Mouse (Mus musculus) CH12.LX (cell line): ENCODE results near the gene Immp2l. TPM values are rescaled to one million over a fixed set of nuclear protein-coding genes. Genes with fewer than 3 reads are reported as not detected.

Experiments used
- DNase-seq: peaks from one replicate; pipeline ENCODE4 v3.0.0-alpha.2; 2013; ENCODE audit errors: extremely low read depth
- H3K27ac ChIP-seq: 2 replicates; pipeline ENCODE4 v1.5.1; 2012; ENCODE audit warnings: low read depth, mild to moderate bottlenecking, control low read depth, moderate library complexity; ENCODE audit not compliant: insufficient read depth
- H3K27me3 ChIP-seq: replicated peaks from 2 replicates; pipeline ENCODE3; 2012; ENCODE audit warnings: inconsistent platforms
- H3K36me3 ChIP-seq, 2 experiments: replicated peaks in 1 of 2; 2 replicates each; pipeline versions ENCODE3 to v1.6.1; 2012; ENCODE audit warnings: inconsistent platforms in 1 of 2, low read length in 1 of 2, mild to moderate bottlenecking in 1 of 2, mixed read lengths in 1 of 2, moderate library complexity in 1 of 2; ENCODE audit not compliant: control insufficient read depth in 1 of 2, insufficient read depth in 1 of 2
- H3K4me1 ChIP-seq, 2 experiments: 2 replicates each; pipeline ENCODE4 v1.6.1; 2012; ENCODE audit warnings: inconsistent platforms in 1 of 2, moderate library complexity in 1 of 2; ENCODE audit not compliant: insufficient read depth in 2 of 2, control insufficient read depth in 1 of 2
- H3K4me2 ChIP-seq: 2 replicates; pipeline ENCODE4 v1.6.1; 2012; ENCODE audit warnings: low read depth, mild to moderate bottlenecking, control low read depth; ENCODE audit not compliant: poor library complexity, insufficient read depth, severe bottlenecking
- H3K4me3 ChIP-seq, 3 experiments: fragments of 150-350 bp in 1 of 3; sonication (generic) in 1 of 3; replicated peaks in 1 of 3; 2 replicates each; pipeline versions ENCODE3 to v1.5.1; 2011 to 2012; ENCODE audit warnings: low read depth in 2 of 3, low read length in 2 of 3, mild to moderate bottlenecking in 2 of 3, moderate library complexity in 2 of 3, control low read depth in 1 of 3, improper control_type of control experiment in 1 of 3, inconsistent platforms in 1 of 3, mixed read lengths in 1 of 3; ENCODE audit not compliant: poor library complexity in 1 of 3
- H3K79me2 ChIP-seq: replicated peaks from 2 replicates; pipeline ENCODE4 v1.6.1; 2012; ENCODE audit warnings: mild to moderate bottlenecking, moderate library complexity; ENCODE audit not compliant: control insufficient read depth, poor library complexity, insufficient read depth, severe bottlenecking; ENCODE audit errors: extremely low read depth
- H3K9ac ChIP-seq: 2 replicates; pipeline ENCODE4 v1.6.1; 2012; ENCODE audit warnings: low read depth, mild to moderate bottlenecking, control low read depth, moderate library complexity; ENCODE audit not compliant: insufficient read depth
- H3K9me3 ChIP-seq: replicated peaks from 2 replicates; pipeline ENCODE3; 2012; ENCODE audit warnings: low read length, inconsistent platforms, mixed read lengths
- BHLHE40 ChIP-seq: IDR thresholded peaks from 2 replicates; pipeline ENCODE4 v1.6.1; 2011; ENCODE audit warnings: mild to moderate bottlenecking, low read depth, low read length, improper control_type of control experiment
- CHD1 ChIP-seq: IDR thresholded peaks from 2 replicates; pipeline ENCODE4 v1.6.1; 2012; ENCODE audit warnings: low read depth, low read length, improper control_type of control experiment, inconsistent platforms
- CTCF ChIP-seq, 2 experiments: IDR thresholded peaks in 1 of 2; conservative IDR thresholded peaks in 1 of 2; 2 replicates each; pipeline ENCODE4 v1.5.1; 2011 to 2012; ENCODE audit warnings: low read depth in 2 of 2, low read length in 2 of 2, improper control_type of control experiment in 1 of 2, inconsistent platforms in 1 of 2, mild to moderate bottlenecking in 1 of 2, moderate library complexity in 1 of 2
- E2F4 ChIP-seq: IDR thresholded peaks from 2 replicates; pipeline ENCODE4 v1.6.1; 2011; ENCODE audit warnings: low read depth, low read length, improper control_type of control experiment; ENCODE audit not compliant: insufficient replicate concordance
- ELF1 ChIP-seq: IDR thresholded peaks from 2 replicates; pipeline ENCODE4 v1.6.1; 2014; ENCODE audit warnings: low read depth, mild to moderate bottlenecking, inconsistent platforms, low read length, improper control_type of control experiment
- EP300 ChIP-seq: IDR thresholded peaks from 2 replicates; pipeline ENCODE4 v1.6.1; 2011; ENCODE audit warnings: low read length, improper control_type of control experiment
- HCFC1 ChIP-seq: IDR thresholded peaks from 2 replicates; pipeline ENCODE4 v1.6.1; 2012; ENCODE audit warnings: low read depth, mild to moderate bottlenecking, inconsistent platforms, low read length, improper control_type of control experiment
- IRF4 ChIP-seq: IDR thresholded peaks from 2 replicates; pipeline ENCODE4 v1.6.1; 2014; ENCODE audit warnings: low read depth, mild to moderate bottlenecking, inconsistent platforms, low read length, improper control_type of control experiment
- JUN ChIP-seq: IDR thresholded peaks from 2 replicates; pipeline ENCODE4 v1.6.1; 2011; ENCODE audit warnings: low read depth, mild to moderate bottlenecking, low read length, improper control_type of control experiment, moderate library complexity; ENCODE audit not compliant: insufficient read depth
- JUND ChIP-seq: conservative IDR thresholded peaks from 2 replicates; pipeline ENCODE4 v1.6.1; 2011; ENCODE audit warnings: low read depth, low read length, improper control_type of control experiment
- KAT2A ChIP-seq: IDR thresholded peaks from 2 replicates; pipeline ENCODE4 v1.6.1; 2012; ENCODE audit warnings: low read length, improper control_type of control experiment, inconsistent platforms; ENCODE audit not compliant: insufficient replicate concordance
- MAFK ChIP-seq: IDR thresholded peaks from 2 replicates; pipeline ENCODE4 v1.6.1; 2011; ENCODE audit warnings: low read length, improper control_type of control experiment; ENCODE audit not compliant: insufficient replicate concordance
- MAX ChIP-seq: IDR thresholded peaks from 2 replicates; pipeline ENCODE4 v1.6.1; 2011; ENCODE audit warnings: low read length, improper control_type of control experiment
- MEF2A ChIP-seq: IDR thresholded peaks from 2 replicates; pipeline ENCODE4 v1.6.1; 2014; ENCODE audit warnings: low read depth, mild to moderate bottlenecking, inconsistent platforms, low read length, improper control_type of control experiment, borderline replicate concordance
- MXI1 ChIP-seq: IDR thresholded peaks from 2 replicates; pipeline ENCODE4 v1.6.1; 2011; ENCODE audit warnings: mild to moderate bottlenecking, low read depth, low read length, improper control_type of control experiment
- NELFE ChIP-seq: IDR thresholded peaks from 2 replicates; pipeline ENCODE4 v1.6.1; 2011; ENCODE audit warnings: low read depth, low read length, improper control_type of control experiment
- NRF1 ChIP-seq: IDR thresholded peaks from 2 replicates; pipeline ENCODE4 v1.6.1; 2014; ENCODE audit warnings: low read depth, mild to moderate bottlenecking, inconsistent platforms, low read length, improper control_type of control experiment, moderate library complexity
- PAX5 ChIP-seq: IDR thresholded peaks from 2 replicates; pipeline ENCODE4 v1.6.1; 2012; ENCODE audit warnings: low read length, inconsistent platforms, mixed read lengths
- POLR2AphosphoS2 ChIP-seq: IDR thresholded peaks from 2 replicates; pipeline ENCODE4 v1.6.1; 2011; ENCODE audit warnings: low read depth, low read length, improper control_type of control experiment
- RAD21 ChIP-seq: IDR thresholded peaks from 2 replicates; pipeline ENCODE4 v1.6.1; 2011; ENCODE audit warnings: low read depth, mild to moderate bottlenecking, low read length, improper control_type of control experiment, moderate library complexity
- RCOR1 ChIP-seq: conservative IDR thresholded peaks from 2 replicates; pipeline ENCODE4 v1.6.1; 2012; ENCODE audit warnings: low read depth, mild to moderate bottlenecking, inconsistent platforms, low read length, improper control_type of control experiment
- SMC3 ChIP-seq: IDR thresholded peaks from 2 replicates; pipeline ENCODE4 v1.6.1; 2011; ENCODE audit warnings: low read depth, low read length, improper control_type of control experiment
- TBP ChIP-seq: conservative IDR thresholded peaks from 2 replicates; pipeline ENCODE4 v1.6.1; 2011; ENCODE audit warnings: low read depth, low read length, improper control_type of control experiment
- TCF12 ChIP-seq: IDR thresholded peaks from 2 replicates; pipeline ENCODE4 v1.6.1; 2014; ENCODE audit warnings: low read depth, mild to moderate bottlenecking, inconsistent platforms, low read length, improper control_type of control experiment
- ZC3H11A ChIP-seq: IDR thresholded peaks from 2 replicates; pipeline ENCODE4 v1.6.1; 2012; ENCODE audit warnings: low read depth, mild to moderate bottlenecking, inconsistent platforms, low read length, improper control_type of control experiment
- ZNF384 ChIP-seq: IDR thresholded peaks from 2 replicates; pipeline ENCODE4 v1.6.1; 2012; ENCODE audit warnings: low read depth, low read length, improper control_type of control experiment, inconsistent platforms
- dilution Hi-C: fragments of 300-500 bp; cut with MboI; formaldehyde crosslinking; loops from 2 replicates; pipeline ENCODE4 v1.14.3; 2020; ENCODE audit warnings: low sequenced_read_pairs; ENCODE audit not compliant: extremely low pct_unique_long_range_greater_than_20kb, extremely low pct_ligation_motif_present
- in situ Hi-C: fragments of 300-500 bp; cut with MboI; formaldehyde crosslinking; loops from 3 replicates; pipeline ENCODE4 v1.14.3; 2019; ENCODE audit warnings: low sequenced_read_pairs, low pct_ligation_motif_present, low pct_unique_long_range_greater_than_20kb, mixed read lengths
- polyA plus RNA-seq: library from polyadenylated mRNA; unstranded; fragments of >175 nt; gene quantifications from 2 replicates; pipeline ENCODE4 v1.2.1, GENCODE M21; 2012; ENCODE audit warnings: low read depth; ENCODE audit not compliant: insufficient read length
- total RNA-seq, 2 experiments: library from RNA; depleted of rRNA; stranded (reverse); fragments of 300-350 nt in 1 of 2; fragments of >200 nt in 1 of 2; gene quantifications; 2 replicates each; pipeline ENCODE4 v1.2.3; 2012 to 2014

Gene Immp2l
- total and polyA plus RNA-seq, 3 experiments, result 4.8 to 16.5 (median 9.9) TPM

- H3K9me3 ChIP-seq, result no peaks in the 10 kb centered on the region
- no peak for DNase-seq
- no peaks in the 10 kb centered on the region for H3K27me3 ChIP-seq
- TF ChIP-seq KAT2A, result no peak
- TF ChIP-seq NELFE, result no peak
- TF ChIP-seq NRF1, result no peak
- no peak for TF ChIP-seq PAX5
- TF ChIP-seq ZNF384, result no peak
- TF ChIP-seq, all 38 proteins: peak for 0
- H3K9ac ChIP-seq, result no peak overlapping the region
- no peak overlapping the region for H3K27ac ChIP-seq
- H3K36me3 ChIP-seq, result no peaks in the 10 kb centered on the region
- dilution Hi-C loops (no loop called here), in situ Hi-C loops (no loop called here)
- H3K4me1 ChIP-seq, result peaks cover 3 to 22% of the 10 kb centered on the region in 2 experiments; a peak in 3 of 4 replicates
- no peak overlapping the region; the same call in 1 of the 2 replicates for H3K4me2 ChIP-seq
- no peaks in the 10 kb centered on the region for H3K79me2 ChIP-seq
- H3K4me3 ChIP-seq, result no peak overlapping the region
Observed at GRCm38 (mm10) chr12:41257905-41258304, 234.0 kb downstream of the Immp2l start.

- 0 out of 2 replicates have a peak, but pooled peaks have one; percentile 39 for TF ChIP-seq IRF4
- no peak for TF ChIP-seq MXI1
- peak; percentile 30; the same call in 1 of the 2 replicates for TF ChIP-seq TCF12
- no peak for TF ChIP-seq NELFE
- peak; percentile 53 for TF ChIP-seq ZNF384
- no peak for TF ChIP-seq PAX5
- peak; percentile 89 for TF ChIP-seq CHD1
- TF ChIP-seq MAFK, result no peak
- no peak for TF ChIP-seq HCFC1
- TF ChIP-seq ZC3H11A, result no peak
- peak; percentile 54 for TF ChIP-seq EP300
- H3K9ac ChIP-seq, result no peak overlapping the region
- no peaks in the 10 kb centered on the region for H3K9me3 ChIP-seq
- dilution Hi-C loops (no loop called here), in situ Hi-C loops (no loop called here)
- peaks cover 0 to 2% of the 10 kb centered on the region in 2 experiments for H3K36me3 ChIP-seq
- DNase-seq, result peak; percentile 24
- H3K4me3 ChIP-seq, result no peak overlapping the region
- H3K4me2 ChIP-seq, result no peak overlapping the region
- no peaks in the 10 kb centered on the region for H3K27me3 ChIP-seq
- H3K79me2 ChIP-seq, result no peaks in the 10 kb centered on the region
- peaks cover 3 to 27% of the 10 kb centered on the region in 2 experiments; a peak in 3 of 4 replicates for H3K4me1 ChIP-seq
- H3K27ac ChIP-seq, result peak overlapping the region; percentile 23; the same call in 1 of the 2 replicates
Observed at GRCm38 (mm10) chr12:41259608-41260007, 235.7 kb downstream of the Immp2l start.

GRCm38 (mm10) chr12:41274136-41274535 is 250.2 kb downstream of the Immp2l start:
- dilution Hi-C loops, result no loop called here
- Histone ChIP-seq H3K36me3 (peaks cover 0 to under 1% of the 10 kb centered on the region in 2 experiments), H3K4me3 (no peak overlapping the region), H3K27ac (peak overlapping the region; percentile 6; the same call in 1 of the 2 replicates), H3K4me1 (peaks cover 4 to 7% of the 10 kb centered on the region in 2 experiments; a peak in 1 of 4 replicates), H3K9ac (no peak overlapping the region), H3K79me2 (no peaks in the 10 kb centered on the region), H3K9me3 (no peaks in the 10 kb centered on the region), H3K4me2 (no peak overlapping the region), H3K27me3 (no peaks in the 10 kb centered on the region)
- in situ Hi-C loops, result no loop called here
- DNase-seq, result no peak
- TF ChIP-seq JUND (no peak), CTCF (conservative IDR thresholded peaks at IDR 0.05 in 1 of 2, IDR thresholded peaks at IDR 0.05 in 1 of 2; ENCODE audit: low read depth in 2 of 2, low read length in 2 of 2) (no peak), POLR2AphosphoS2 (no peak), MAX (no peak), IRF4 (no peak), TBP (no peak), ZC3H11A (no peak), E2F4 (no peak), ELF1 (no peak), KAT2A (no peak), RAD21 (no peak), SMC3 (no peak), BHLHE40 (no peak), RCOR1 (no peak), MEF2A (no peak), JUN (no peak), NELFE (no peak)
